Mouse (Mus musculus): ENCODE results near the gene Gtf2ird2.

DNA sequence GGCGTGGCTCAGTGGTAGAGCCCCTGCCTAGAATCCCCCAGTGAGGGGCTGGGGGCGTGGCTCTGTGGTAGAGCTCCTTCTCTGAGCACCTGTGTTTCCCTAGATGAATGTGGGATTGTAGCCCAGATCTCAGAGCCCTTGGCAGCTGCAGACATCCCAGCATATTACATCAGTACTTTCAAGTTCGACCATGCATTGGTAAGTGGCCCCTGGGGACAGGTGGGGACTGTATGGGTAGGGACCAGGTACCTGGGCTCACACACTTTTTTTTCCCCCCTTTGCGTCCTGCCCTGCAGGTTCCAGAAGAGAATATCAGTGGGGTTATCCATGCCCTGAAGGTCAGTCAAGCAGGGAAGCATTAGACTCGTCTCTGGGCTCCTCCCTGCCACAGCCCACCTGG lies 45.9 kb upstream of the Gtf2ird2 start:
- TF ChIP-seq POLR2A (IDR thresholded peaks at IDR 0.05; ENCODE audit: insufficient read depth, low read depth, low read length): no peak
- TF ChIP-seq CTCF (IDR thresholded peaks at IDR 0.05; ENCODE audit: insufficient read depth, low read depth, low read length): no peak

Measured in olfactory bulb, adult 2 months (tissue).